Mouse (Mus musculus) spleen, adult 2 months (tissue): ENCODE results near the gene Naif1.

Experiments used
- CTCF ChIP-seq: fragments of 200-500 bp; IDR thresholded peaks from 2 replicates; pipeline ENCODE4 v1.5.1; 2011; ENCODE audit warnings: mild to moderate bottlenecking, inconsistent platforms; ENCODE audit not compliant: insufficient read depth, insufficient read length, insufficient replicate concordance; ENCODE audit errors: extremely low read depth
- POLR2A ChIP-seq: fragments of 200-500 bp; IDR thresholded peaks from 2 replicates; pipeline ENCODE4 v1.6.1; 2011; ENCODE audit warnings: low read depth, low read length, inconsistent platforms

DNA sequence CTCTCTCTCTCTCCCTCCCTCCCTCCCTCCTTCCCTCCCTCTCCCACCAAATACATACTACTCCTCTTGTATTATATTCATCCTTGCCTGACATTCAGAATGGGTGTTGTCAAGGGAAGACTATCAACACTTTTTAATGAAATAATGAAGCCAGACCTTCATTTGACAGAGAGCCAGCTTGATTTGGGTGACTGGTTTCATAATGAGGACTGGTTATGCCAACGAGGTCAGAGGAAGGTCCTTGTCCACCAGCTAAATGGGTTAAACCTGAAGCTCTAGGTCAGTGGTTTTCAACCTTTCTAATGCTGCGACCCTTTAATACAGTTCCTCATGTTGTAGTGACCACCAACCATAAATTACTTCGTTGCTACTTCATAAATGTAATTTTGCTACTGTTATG is 11.5 kb upstream of the Naif1 start:
- TF ChIP-seq CTCF = no peak
- TF ChIP-seq POLR2A = no peak
